Mouse (Mus musculus): ENCODE measurements at regions not wholly inside any gene's neighbourhood (a gene's known extent, or its start where the extent isn't known, plus 50 kb on each side); places are given as distances from the start of the nearest gene placed in this dataset.

DNA sequence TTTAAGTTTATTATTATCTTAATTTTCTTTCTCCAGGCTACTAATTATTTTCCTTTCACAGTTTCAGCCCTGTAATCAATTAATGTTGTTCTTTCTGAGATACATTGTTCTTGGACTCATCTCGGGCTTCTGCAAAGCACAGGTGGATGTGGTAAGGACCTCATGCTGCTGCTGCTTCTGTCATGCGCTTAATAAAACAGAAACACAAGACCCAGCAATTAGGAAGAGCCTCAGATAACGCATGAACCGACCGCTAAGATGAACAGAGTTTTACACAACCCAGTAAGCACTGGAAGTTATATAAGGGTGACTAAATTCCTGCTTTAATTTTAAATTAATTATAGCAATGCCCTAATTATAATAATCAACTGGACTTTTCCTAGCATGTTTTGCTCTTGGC is 70.7 kb upstream of the Gk2 start:
- no peak for DNase-seq (ENCODE audit: low read depth, low spot score)

Data from telencephalon, adult 2 months (tissue).